Mouse (Mus musculus) lung, embryonic 16.5 days (tissue): Measurements from ENCODE around the gene Psmd5. TPM values are rescaled to one million over a fixed set of nuclear protein-coding genes. Genes with fewer than 3 reads are reported as not detected.

Experiments used
- ATAC-seq: fragments of 200-750 bp; cut with Nextera tagmentation; 2 replicates; pipeline ENCODE4 v1.8.0; 2017; ENCODE audit warnings: low read depth, mild to moderate bottlenecking, moderate library complexity
- H3K27ac ChIP-seq: fragments of 300-500 bp; sonication (generic); 2 replicates; pipeline ENCODE4 v1.5.1; 2014; ENCODE audit warnings: mild to moderate bottlenecking, control low read depth, low read length
- H3K27me3 ChIP-seq: fragments of 300-500 bp; sonication (generic); 2 replicates; pipeline ENCODE4 v1.6.1; 2014; ENCODE audit warnings: low read depth, low read length, mixed read lengths; ENCODE audit not compliant: control insufficient read depth, insufficient read depth
- H3K36me3 ChIP-seq: fragments of 300-500 bp; sonication (generic); 2 replicates; pipeline ENCODE4 v1.6.1; 2014; ENCODE audit warnings: low read length; ENCODE audit not compliant: control insufficient read depth, insufficient read depth
- H3K4me1 ChIP-seq: fragments of 300-500 bp; sonication (generic); replicated peaks from 2 replicates; pipeline ENCODE4 v1.6.1; 2014; ENCODE audit warnings: low read length, mixed read lengths; ENCODE audit not compliant: control insufficient read depth, insufficient read depth
- H3K4me2 ChIP-seq: fragments of 300-500 bp; sonication (generic); 2 replicates; pipeline ENCODE4 v1.6.1; 2014; ENCODE audit warnings: low read depth, low read length, control low read depth
- H3K4me3 ChIP-seq: fragments of 300-500 bp; sonication (generic); 2 replicates; pipeline ENCODE4 v1.5.1; 2014; ENCODE audit warnings: mild to moderate bottlenecking, low read length, control low read depth
- H3K9ac ChIP-seq: fragments of 300-500 bp; sonication (generic); 2 replicates; pipeline ENCODE4 v1.6.1; 2014; ENCODE audit warnings: low read length, control low read depth
- H3K9me3 ChIP-seq: fragments of 300-500 bp; sonication (generic); 2 replicates; pipeline ENCODE4 v1.6.1; 2016; ENCODE audit warnings: low read length; ENCODE audit not compliant: control insufficient read depth
- WGBS: fragments of 180-500 bp; shearing (Covaris S2); extraction: QIAGEN DNeasy Blood & Tissue Kit; methylation state at CpG from one replicate; pipeline ENCODE4 v1.1.7; 2014; 5-methylcytosine and 5-hydroxymethylcytosine counted together
- polyA plus RNA-seq: library from polyadenylated mRNA; unstranded; fragments of >200 nt; fragmentation: Nextera tagmentation; extraction: Ambion mirVana; gene quantifications from 2 replicates; pipeline ENCODE4 v1.2.1, GENCODE M21; 2015

Psmd5 gene
- polyA plus RNA-seq, 1 experiment from 2014 or later = 104 TPM

GRCm38 (mm10) chr2:34899682-34900081 is 24.9 kb upstream of the Psmd5 start:
- peaks cover 14% of the 10 kb centered on the region for H3K4me1 ChIP-seq
- no peak overlapping the region for H3K4me2 ChIP-seq
- H3K27ac ChIP-seq = no peak overlapping the region
- no peak overlapping the region for H3K4me3 ChIP-seq
- WGBS = 78% methylated on average over 11 of the region's 11 CpGs
- no peak for ATAC-seq
- no peaks in the 10 kb centered on the region for H3K9me3 ChIP-seq
- no peaks in the 10 kb centered on the region; the same call in 1 of the 2 replicates for H3K36me3 ChIP-seq
- no peak overlapping the region for H3K9ac ChIP-seq
- H3K27me3 ChIP-seq = no peaks in the 10 kb centered on the region

DNA sequence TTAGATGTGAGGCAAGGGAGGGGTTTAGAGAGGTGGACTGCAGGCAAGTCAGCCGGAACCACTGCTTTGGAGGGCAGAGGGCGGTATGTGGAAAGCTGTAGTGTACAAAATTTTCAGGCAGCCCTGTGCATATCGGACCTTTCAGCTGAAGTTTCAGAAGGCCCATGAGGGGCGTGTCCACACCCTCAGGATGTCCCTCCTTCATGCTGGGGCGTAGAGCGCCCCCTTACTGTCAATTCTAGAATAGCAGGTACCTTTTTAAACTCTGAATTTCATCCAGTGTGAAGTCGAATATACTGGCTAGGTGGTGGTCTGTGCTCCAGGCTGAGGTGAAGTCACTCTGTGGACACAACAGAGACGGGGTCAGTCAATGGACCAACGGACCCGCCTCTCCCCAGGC is 23.1 kb upstream of the Psmd5 start:
- 17% methylated on average over 10 of the region's 10 CpGs for WGBS
- no peaks in the 10 kb centered on the region for H3K27me3 ChIP-seq
- no peak overlapping the region for H3K4me2 ChIP-seq

GRCm38 (mm10) chr2:34896821-34897460 is 22.2 kb upstream of the Psmd5 start:
- Histone ChIP-seq H3K4me3 (no peak overlapping the region), H3K27ac (no peak overlapping the region), H3K27me3 (no peaks in the 10 kb centered on the region), H3K4me2 (no peak overlapping the region), H3K4me1 (no peaks in the 10 kb centered on the region), H3K36me3 (no peaks in the 10 kb centered on the region; the same call in 1 of the 2 replicates), H3K9me3 (no peaks in the 10 kb centered on the region), H3K9ac (no peak overlapping the region)
- ATAC-seq = no peak
- WGBS = 79% methylated on average over 17 of the region's 17 CpGs

More for the DNA sequence above, 23.1 kb upstream of the Psmd5 start:
- Histone ChIP-seq H3K4me1 (peaks cover 1% of the 10 kb centered on the region), H3K4me3 (no peak overlapping the region), H3K27ac (no peak overlapping the region), H3K36me3 (no peaks in the 10 kb centered on the region; the same call in 1 of the 2 replicates), H3K9ac (no peak overlapping the region), H3K9me3 (no peaks in the 10 kb centered on the region)
- peak; percentile 39; the same call in 1 of the 2 replicates for ATAC-seq

- H3K27ac ChIP-seq = no peak overlapping the region
- H3K36me3 ChIP-seq = no peaks in the 10 kb centered on the region; the same call in 1 of the 2 replicates
- no peak overlapping the region for H3K4me2 ChIP-seq
- H3K4me1 ChIP-seq = no peaks in the 10 kb centered on the region
- no peaks in the 10 kb centered on the region for H3K27me3 ChIP-seq
- H3K4me3 ChIP-seq = no peak overlapping the region
- 75% methylated on average over 19 of the region's 19 CpGs for WGBS
- H3K9ac ChIP-seq = no peak overlapping the region
- ATAC-seq = no peak
- H3K9me3 ChIP-seq = no peaks in the 10 kb centered on the region
These were observed 20.8 kb upstream of the Psmd5 start for GRCm38 (mm10) chr2:34895503-34896113.

- no peaks in the 10 kb centered on the region; the same call in 1 of the 2 replicates for H3K36me3 ChIP-seq
- WGBS = 67% methylated on average over 5 of the region's 5 CpGs
- H3K27me3 ChIP-seq = no peaks in the 10 kb centered on the region
- no peaks in the 10 kb centered on the region for H3K9me3 ChIP-seq
- no peak overlapping the region for H3K4me2 ChIP-seq
- ATAC-seq = no peak
- no peak overlapping the region for H3K9ac ChIP-seq
- no peak overlapping the region for H3K27ac ChIP-seq
- no peaks in the 10 kb centered on the region for H3K4me1 ChIP-seq
- no peak overlapping the region for H3K4me3 ChIP-seq
These were observed 19.2 kb upstream of the Psmd5 start for GRCm38 (mm10) chr2:34893950-34894349.

- Histone ChIP-seq H3K9ac (no peak overlapping the region), H3K36me3 (no peaks in the 10 kb centered on the region), H3K27me3 (no peaks in the 10 kb centered on the region), H3K4me1 (no peaks in the 10 kb centered on the region), H3K4me2 (no peak overlapping the region), H3K9me3 (no peaks in the 10 kb centered on the region), H3K4me3 (no peak overlapping the region), H3K27ac (peak overlapping the region; percentile 66; the same call in 1 of the 2 replicates)
- ATAC-seq = peak; percentile 71
- 42% methylated on average over 2 of the region's 2 CpGs for WGBS
These were observed 9.4 kb upstream of the Psmd5 start for GRCm38 (mm10) chr2:34884186-34884585.

DNA sequence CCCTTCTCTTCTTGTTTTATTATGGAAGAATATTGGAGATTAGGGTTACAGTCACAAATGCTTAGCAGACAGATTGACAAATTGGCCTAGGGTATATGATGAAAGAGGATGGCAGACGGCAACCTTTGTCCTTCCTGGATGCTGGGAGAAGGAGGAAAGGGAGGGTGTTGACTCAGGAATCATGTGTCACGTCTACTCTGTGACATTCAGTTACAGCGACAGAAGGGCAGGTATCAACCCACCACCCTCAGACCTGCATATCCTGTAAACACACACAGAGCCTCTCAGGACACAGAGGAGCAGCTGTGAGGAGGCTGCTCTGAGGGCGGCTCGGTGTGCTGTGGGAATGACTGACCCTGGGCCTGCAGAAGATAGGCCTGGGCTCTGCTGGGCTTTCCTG is 8.4 kb upstream of the Psmd5 start:
- no peaks in the 10 kb centered on the region for H3K36me3 ChIP-seq
- no peaks in the 10 kb centered on the region for H3K27me3 ChIP-seq
- H3K4me1 ChIP-seq = no peaks in the 10 kb centered on the region
- WGBS = 29% methylated on average over 5 of the region's 5 CpGs
- no peak for ATAC-seq
- H3K4me2 ChIP-seq = no peak overlapping the region
- no peak overlapping the region for H3K9ac ChIP-seq
- H3K4me3 ChIP-seq = no peak overlapping the region
- H3K27ac ChIP-seq = no peak overlapping the region; the same call in 1 of the 2 replicates
- no peaks in the 10 kb centered on the region for H3K9me3 ChIP-seq

DNA sequence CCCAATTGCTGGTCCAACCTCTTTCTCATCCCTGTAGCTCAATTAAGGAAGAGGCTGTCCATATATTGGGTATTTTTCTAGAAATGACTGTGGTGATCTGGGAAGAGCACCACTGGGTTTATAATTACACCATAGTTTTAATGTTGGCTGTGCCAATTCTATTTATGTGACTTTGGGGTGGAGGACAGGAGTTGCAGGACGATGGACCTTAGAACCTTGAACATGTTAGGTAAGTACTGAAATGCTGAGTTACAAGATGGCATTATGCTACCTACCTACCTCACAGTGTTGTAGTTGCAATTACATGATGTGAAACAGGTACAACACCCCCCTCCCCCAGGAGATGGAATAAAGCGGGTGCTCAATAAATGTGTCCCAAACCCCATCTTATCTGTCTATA is 8.0 kb upstream of the Psmd5 start:
- WGBS = 89% methylated on average over 2 of the region's 2 CpGs
- H3K9ac ChIP-seq = no peak overlapping the region
- no peaks in the 10 kb centered on the region for H3K27me3 ChIP-seq
- no peak overlapping the region for H3K4me3 ChIP-seq
- no peak for ATAC-seq
- no peak overlapping the region for H3K27ac ChIP-seq
- H3K9me3 ChIP-seq = no peaks in the 10 kb centered on the region
- no peaks in the 10 kb centered on the region for H3K36me3 ChIP-seq
- no peak overlapping the region for H3K4me2 ChIP-seq
- H3K4me1 ChIP-seq = no peaks in the 10 kb centered on the region

DNA sequence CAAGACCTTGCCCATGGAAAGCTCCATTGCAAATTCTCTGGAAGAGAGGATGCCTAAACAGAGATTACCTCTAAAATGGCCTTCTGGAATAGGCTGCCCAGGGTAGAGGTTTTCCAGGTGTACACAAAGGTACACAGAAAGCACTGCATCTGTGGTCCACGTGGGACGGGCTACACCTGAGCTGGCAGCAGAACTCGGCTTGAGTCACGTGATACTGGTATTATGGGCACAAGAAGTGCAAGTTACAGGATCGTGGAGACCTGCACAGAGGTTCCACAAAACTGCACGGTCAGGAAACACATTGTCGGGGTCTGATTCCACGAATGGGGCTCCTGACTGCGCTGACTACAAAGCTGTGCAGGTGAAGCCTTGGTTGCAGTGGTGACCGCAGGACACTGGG is 5.3 kb upstream of the Psmd5 start:
- ATAC-seq = no peak
- no peaks in the 10 kb centered on the region for H3K4me1 ChIP-seq
- H3K27ac ChIP-seq = no peak overlapping the region
- H3K36me3 ChIP-seq = no peaks in the 10 kb centered on the region
- no peaks in the 10 kb centered on the region for H3K9me3 ChIP-seq
- H3K27me3 ChIP-seq = peaks cover 1% of the 10 kb centered on the region; the same call in 1 of the 2 replicates
- H3K4me3 ChIP-seq = no peak overlapping the region
- H3K9ac ChIP-seq = no peak overlapping the region
- no peak overlapping the region for H3K4me2 ChIP-seq
- 81% methylated on average over 10 of the region's 10 CpGs for WGBS
